Mouse (Mus musculus) neural tube, embryonic 14.5 days (tissue): ENCODE data around the gene Prss36. TPM values are rescaled to one million over a fixed set of nuclear protein-coding genes. Genes with fewer than 3 reads are reported as not detected.

Experiments used
- ATAC-seq: fragments of 200-750 bp; cut with Nextera tagmentation; 2 replicates; pipeline ENCODE4 v1.8.0; 2017; ENCODE audit warnings: low read depth, mild to moderate bottlenecking, moderate TSS enrichment, moderate library complexity
- H3K27ac ChIP-seq: fragments of 300-500 bp; sonication (generic); 2 replicates; pipeline ENCODE4 v1.5.1; 2014; ENCODE audit warnings: low read depth, mild to moderate bottlenecking, control low read depth, low read length, moderate library complexity, mixed read lengths
- H3K27me3 ChIP-seq: fragments of 300-500 bp; sonication (generic); 2 replicates; pipeline ENCODE4 v1.6.1; 2014; ENCODE audit warnings: low read length; ENCODE audit not compliant: control insufficient read depth, insufficient read depth
- H3K36me3 ChIP-seq: fragments of 300-500 bp; sonication (generic); 2 replicates; pipeline ENCODE4 v1.6.1; 2014; ENCODE audit warnings: low read length, mixed read lengths; ENCODE audit not compliant: control insufficient read depth, insufficient read depth
- H3K4me1 ChIP-seq: fragments of 300-500 bp; sonication (generic); 2 replicates; pipeline ENCODE4 v1.6.1; 2014; ENCODE audit warnings: low read length; ENCODE audit not compliant: control insufficient read depth, insufficient read depth
- H3K4me2 ChIP-seq: fragments of 300-500 bp; sonication (generic); 2 replicates; pipeline ENCODE4 v1.6.1; 2014; ENCODE audit warnings: mild to moderate bottlenecking, low read depth, low read length, control low read depth
- H3K4me3 ChIP-seq: fragments of 300-500 bp; sonication (generic); 2 replicates; pipeline ENCODE4 v1.5.1; 2014; ENCODE audit warnings: low read depth, low read length, control low read depth, mixed read lengths
- H3K9ac ChIP-seq: fragments of 300-500 bp; sonication (generic); replicated peaks from 2 replicates; pipeline ENCODE4 v1.6.1; 2014; ENCODE audit warnings: low read depth, mild to moderate bottlenecking, control low read depth, low read length, mixed read lengths
- H3K9me3 ChIP-seq: fragments of 300-500 bp; sonication (generic); 2 replicates; pipeline ENCODE4 v1.6.1; 2016; ENCODE audit warnings: low read length; ENCODE audit not compliant: control insufficient read depth
- WGBS: fragments of 180-500 bp; shearing (Covaris S2); extraction: QIAGEN DNeasy Blood & Tissue Kit; methylation state at CpG from one replicate; pipeline ENCODE4 v1.1.7; 2014; 5-methylcytosine and 5-hydroxymethylcytosine counted together
- polyA plus RNA-seq: library from polyadenylated mRNA; unstranded; fragments of >200 nt; fragmentation: Nextera tagmentation; extraction: Ambion mirVana; gene quantifications from 2 replicates; pipeline ENCODE4 v1.2.1, GENCODE M21; 2014

The Prss36 gene
- polyA plus RNA-seq, 1 experiment from 2014 or later = 14.8 TPM

- Histone ChIP-seq H3K27me3 (peaks cover 7% of the 10 kb centered on the region; the same call in 1 of the 2 replicates), H3K27ac (no peak overlapping the region), H3K4me1 (no peaks in the 10 kb centered on the region), H3K36me3 (peaks cover 16% of the 10 kb centered on the region; the same call in 1 of the 2 replicates), H3K9ac (no peak overlapping the region), H3K4me2 (no peak overlapping the region), H3K9me3 (no peaks in the 10 kb centered on the region), H3K4me3 (no peak overlapping the region)
- peak; percentile 24; the same call in 1 of the 2 replicates for ATAC-seq
- WGBS = 51% methylated on average over 5 of the region's 5 CpGs
Observed at GRCm38 (mm10) chr7:127928596-127928995, 17.9 kb downstream of the Prss36 start.

- Histone ChIP-seq H3K36me3 (peaks cover 22% of the 10 kb centered on the region; the same call in 1 of the 2 replicates), H3K4me3 (no peak overlapping the region), H3K4me2 (no peak overlapping the region), H3K9ac (no peak overlapping the region), H3K27ac (no peak overlapping the region), H3K9me3 (no peaks in the 10 kb centered on the region), H3K27me3 (peaks cover 7% of the 10 kb centered on the region; the same call in 1 of the 2 replicates), H3K4me1 (no peaks in the 10 kb centered on the region)
- 88% methylated on average over 11 of the region's 11 CpGs for WGBS
- ATAC-seq = no peak
Observed at GRCm38 (mm10) chr7:127927726-127928125, 18.8 kb downstream of the Prss36 start.

- WGBS = 88% methylated on average over 11 of the region's 11 CpGs
- no peak for ATAC-seq
- no peak overlapping the region for H3K4me3 ChIP-seq
- H3K4me1 ChIP-seq = no peaks in the 10 kb centered on the region
- H3K27ac ChIP-seq = no peak overlapping the region
- no peak overlapping the region for H3K4me2 ChIP-seq
- peaks cover 26% of the 10 kb centered on the region; the same call in 1 of the 2 replicates for H3K36me3 ChIP-seq
- H3K9me3 ChIP-seq = no peaks in the 10 kb centered on the region
- peaks cover 7% of the 10 kb centered on the region; the same call in 1 of the 2 replicates for H3K27me3 ChIP-seq
- no peak overlapping the region for H3K9ac ChIP-seq
Observed at GRCm38 (mm10) chr7:127926846-127927245, 19.7 kb downstream of the Prss36 start.

GRCm38 (mm10) chr7:127926066-127926465, 20.5 kb downstream of the Prss36 start:
- no peak overlapping the region for H3K4me2 ChIP-seq
- no peaks in the 10 kb centered on the region for H3K9me3 ChIP-seq
- no peaks in the 10 kb centered on the region for H3K4me1 ChIP-seq
- no peak overlapping the region for H3K27ac ChIP-seq
- ATAC-seq = no peak
- peaks cover 26% of the 10 kb centered on the region; the same call in 1 of the 2 replicates for H3K36me3 ChIP-seq
- H3K27me3 ChIP-seq = peaks cover 7% of the 10 kb centered on the region; the same call in 1 of the 2 replicates
- no peak overlapping the region for H3K9ac ChIP-seq
- no peak overlapping the region for H3K4me3 ChIP-seq
- 90% methylated on average over 8 of the region's 8 CpGs for WGBS

DNA sequence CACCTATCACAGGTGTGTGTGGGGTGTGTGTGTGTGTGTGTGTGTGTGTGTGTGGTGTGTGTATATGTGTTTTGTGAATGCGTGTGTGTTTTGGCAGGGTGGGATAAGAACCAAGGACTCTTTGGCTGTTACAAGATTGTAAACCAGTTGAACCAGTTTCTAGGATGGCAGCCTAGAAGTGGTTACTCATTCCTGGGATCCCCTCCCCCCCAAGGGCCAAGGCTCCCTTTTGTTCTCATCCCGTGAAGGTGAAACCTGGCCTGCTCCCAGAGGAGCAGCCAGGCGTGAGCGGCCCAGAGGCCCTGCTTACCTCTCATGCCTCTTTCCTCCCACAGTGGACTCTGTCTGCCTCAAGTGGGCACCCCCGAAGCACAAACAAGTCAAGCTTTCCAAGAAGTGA, 21.3 kb downstream of the Prss36 start:
- no peak overlapping the region for H3K4me3 ChIP-seq
- peaks cover 7% of the 10 kb centered on the region; the same call in 1 of the 2 replicates for H3K27me3 ChIP-seq
- no peak overlapping the region for H3K4me2 ChIP-seq
- no peak overlapping the region for H3K9ac ChIP-seq
- no peaks in the 10 kb centered on the region for H3K9me3 ChIP-seq
- no peak overlapping the region for H3K27ac ChIP-seq
- no peaks in the 10 kb centered on the region for H3K4me1 ChIP-seq
- H3K36me3 ChIP-seq = peaks cover 26% of the 10 kb centered on the region; the same call in 1 of the 2 replicates
- no peak for ATAC-seq
- 78% methylated on average over 5 of the region's 5 CpGs for WGBS

- H3K4me3 ChIP-seq = no peak overlapping the region
- peaks cover 26% of the 10 kb centered on the region; the same call in 1 of the 2 replicates for H3K36me3 ChIP-seq
- 92% methylated on average over 5 of the region's 5 CpGs for WGBS
- no peak for ATAC-seq
- no peak overlapping the region for H3K27ac ChIP-seq
- no peak overlapping the region for H3K4me2 ChIP-seq
- H3K4me1 ChIP-seq = no peaks in the 10 kb centered on the region
- no peak overlapping the region for H3K9ac ChIP-seq
- no peaks in the 10 kb centered on the region for H3K9me3 ChIP-seq
- peaks cover 6% of the 10 kb centered on the region; the same call in 1 of the 2 replicates for H3K27me3 ChIP-seq
Observed at GRCm38 (mm10) chr7:127923714-127924113, 22.8 kb downstream of the Prss36 start.

DNA sequence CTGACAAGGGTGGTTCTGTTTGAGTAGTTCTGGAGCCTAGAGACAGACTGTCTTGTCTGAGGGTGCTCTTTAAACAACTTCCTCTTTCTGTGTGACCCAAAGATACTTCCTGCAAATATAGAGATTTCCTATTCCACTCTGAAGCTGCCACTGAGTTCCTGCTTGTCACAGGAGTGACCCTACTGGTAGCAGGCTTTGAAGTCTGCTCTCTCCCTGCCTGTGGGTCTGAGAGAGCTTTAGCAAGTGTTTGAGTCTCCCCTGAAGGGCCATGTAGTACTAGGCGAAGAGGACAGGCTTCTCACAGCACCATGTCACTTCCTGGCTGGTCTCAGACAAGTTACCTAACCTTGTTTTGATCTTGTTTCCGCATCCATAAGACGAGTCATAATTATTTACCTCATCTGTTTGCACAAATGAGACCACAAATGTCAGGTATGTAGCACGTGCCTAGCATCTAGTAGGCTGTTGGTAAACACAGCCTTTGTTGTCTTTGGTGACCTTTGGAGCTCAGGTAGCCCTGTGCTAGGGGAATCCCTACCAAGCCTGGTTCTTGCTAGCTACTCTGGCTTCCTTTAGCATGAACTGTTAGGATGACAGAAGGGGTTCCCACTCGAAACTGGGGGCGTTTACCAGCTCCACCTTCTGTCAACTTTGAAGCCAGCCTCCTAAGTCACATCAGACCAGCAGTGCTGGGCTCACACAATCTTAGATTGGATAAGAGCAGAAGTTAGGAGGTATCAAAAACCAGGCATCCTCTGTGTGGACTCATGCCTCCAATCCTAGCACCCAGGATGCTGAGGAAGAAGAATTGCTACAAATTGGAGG, 23.9 kb downstream of the Prss36 start:
- Histone ChIP-seq H3K4me1 (no peaks in the 10 kb centered on the region), H3K4me3 (no peak overlapping the region), H3K27ac (no peak overlapping the region), H3K4me2 (no peak overlapping the region), H3K9me3 (no peaks in the 10 kb centered on the region), H3K36me3 (peaks cover 26% of the 10 kb centered on the region; the same call in 1 of the 2 replicates), H3K9ac (no peak overlapping the region), H3K27me3 (no peaks in the 10 kb centered on the region)
- ATAC-seq = no peak
- WGBS = 86% methylated on average over 6 of the region's 6 CpGs

DNA sequence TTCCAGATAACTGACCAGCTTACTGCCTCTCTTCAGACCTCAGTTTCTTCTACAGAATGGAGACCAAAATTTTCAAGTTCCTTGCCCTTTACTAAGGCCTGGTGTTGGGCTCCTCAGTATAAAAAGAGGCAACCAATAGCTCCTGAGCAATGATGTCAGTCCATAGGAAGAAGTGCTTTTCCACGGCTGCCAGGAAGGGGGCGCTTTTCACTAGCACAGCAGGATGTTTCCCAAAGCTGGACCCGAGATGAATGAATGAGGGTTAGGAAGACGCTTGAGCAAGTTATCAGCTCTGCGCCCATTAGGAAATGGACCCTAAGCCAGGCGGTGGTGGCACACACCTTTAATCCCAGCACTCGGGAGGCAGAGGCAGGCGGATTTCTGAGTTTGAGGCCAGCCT, 25.0 kb downstream of the Prss36 start:
- no peaks in the 10 kb centered on the region for H3K9me3 ChIP-seq
- no peak for ATAC-seq
- H3K27ac ChIP-seq = no peak overlapping the region
- H3K4me2 ChIP-seq = no peak overlapping the region
- H3K36me3 ChIP-seq = peaks cover 33% of the 10 kb centered on the region; the same call in 1 of the 2 replicates
- H3K27me3 ChIP-seq = no peaks in the 10 kb centered on the region
- WGBS = 68% methylated on average over 8 of the region's 8 CpGs
- H3K4me3 ChIP-seq = no peak overlapping the region
- no peak overlapping the region for H3K9ac ChIP-seq
- no peaks in the 10 kb centered on the region for H3K4me1 ChIP-seq

DNA sequence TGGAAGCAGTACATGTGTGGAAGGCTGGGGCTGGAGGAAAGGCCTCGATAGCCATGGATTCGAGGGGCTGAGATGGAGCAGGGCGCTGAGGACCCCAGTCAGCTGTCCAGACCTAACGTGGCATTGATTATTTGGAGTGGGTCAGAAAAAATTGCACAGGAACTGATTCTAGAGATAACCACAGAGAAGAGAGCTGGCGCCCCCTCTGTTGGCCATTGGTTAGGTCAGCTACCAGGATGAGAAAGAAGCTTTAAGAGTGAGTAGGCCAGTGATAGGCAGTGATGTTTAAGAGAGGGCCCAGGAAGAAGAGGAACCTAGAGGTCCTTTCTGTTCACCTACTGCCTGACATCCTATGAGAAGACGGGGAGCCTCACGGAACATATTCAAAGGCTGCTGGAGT, 27.2 kb downstream of the Prss36 start:
- Histone ChIP-seq H3K9me3 (no peaks in the 10 kb centered on the region), H3K9ac (no peak overlapping the region), H3K4me3 (no peak overlapping the region), H3K4me1 (no peaks in the 10 kb centered on the region), H3K27me3 (no peaks in the 10 kb centered on the region), H3K4me2 (no peak overlapping the region), H3K27ac (no peak overlapping the region), H3K36me3 (peaks cover 23% of the 10 kb centered on the region)
- 78% methylated on average over 7 of the region's 7 CpGs for WGBS
- ATAC-seq = no peak
